Mouse (Mus musculus): ENCODE measurements around the gene Ccdc77. TPM values are rescaled to one million over a fixed set of nuclear protein-coding genes. Genes with fewer than 3 reads are reported as not detected.
"Not testable (repeated sequence)": the region's sequence is repeated elsewhere in the genome, so short reads cannot be mapped to it uniquely, and the experiment has no call there.

Ccdc77 gene
- polyA plus RNA-seq, 1 experiment from 2014 or later = 20.8 TPM

DNA sequence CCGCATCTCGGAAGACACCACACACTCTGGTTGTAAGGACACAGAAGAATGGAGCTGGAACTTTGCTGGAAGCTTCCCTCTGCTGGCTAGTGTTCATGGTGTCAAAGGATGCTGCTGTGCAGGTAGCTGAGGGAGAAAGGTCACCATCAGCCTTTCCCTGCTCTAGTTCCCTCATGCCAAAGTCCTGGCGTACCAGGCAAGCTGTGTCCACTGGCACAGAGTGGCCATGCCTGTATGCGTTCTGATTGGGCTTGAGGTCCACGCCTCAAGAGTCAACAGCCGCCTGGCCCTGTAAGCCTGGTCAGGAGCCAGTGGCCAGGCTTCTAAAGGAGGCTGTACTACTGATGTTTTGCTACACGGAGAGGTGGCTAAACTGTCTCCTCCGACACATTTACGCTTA, 54.8 kb downstream of the Ccdc77 start:
- peaks cover 23% of the 10 kb centered on the region for H3K4me1 ChIP-seq (replicated peaks)
- H3K27me3 ChIP-seq (replicated peaks) = 0 out of 2 replicates have a peak, but pooled peaks cover 3% of the 10 kb centered on the region
- no peaks in the 10 kb centered on the region for H3K9me3 ChIP-seq (replicated peaks)
- H3K27ac ChIP-seq (ENCODE audit: poor library complexity, severe bottlenecking) = 0 out of 2 replicates have a peak overlapping the region, but pooled peaks have one; percentile 14
- H3K9ac ChIP-seq = no peak overlapping the region
- 50% methylated on average over 9 of the region's 9 CpGs for WGBS
- H3K36me3 ChIP-seq = no peaks in the 10 kb centered on the region
- peak overlapping the region; percentile 23 for H3K4me2 ChIP-seq
- no peak for ATAC-seq (ENCODE audit: insufficient number of reproducible peaks, low FRiP score)
- no peak overlapping the region for H3K4me3 ChIP-seq

DNA sequence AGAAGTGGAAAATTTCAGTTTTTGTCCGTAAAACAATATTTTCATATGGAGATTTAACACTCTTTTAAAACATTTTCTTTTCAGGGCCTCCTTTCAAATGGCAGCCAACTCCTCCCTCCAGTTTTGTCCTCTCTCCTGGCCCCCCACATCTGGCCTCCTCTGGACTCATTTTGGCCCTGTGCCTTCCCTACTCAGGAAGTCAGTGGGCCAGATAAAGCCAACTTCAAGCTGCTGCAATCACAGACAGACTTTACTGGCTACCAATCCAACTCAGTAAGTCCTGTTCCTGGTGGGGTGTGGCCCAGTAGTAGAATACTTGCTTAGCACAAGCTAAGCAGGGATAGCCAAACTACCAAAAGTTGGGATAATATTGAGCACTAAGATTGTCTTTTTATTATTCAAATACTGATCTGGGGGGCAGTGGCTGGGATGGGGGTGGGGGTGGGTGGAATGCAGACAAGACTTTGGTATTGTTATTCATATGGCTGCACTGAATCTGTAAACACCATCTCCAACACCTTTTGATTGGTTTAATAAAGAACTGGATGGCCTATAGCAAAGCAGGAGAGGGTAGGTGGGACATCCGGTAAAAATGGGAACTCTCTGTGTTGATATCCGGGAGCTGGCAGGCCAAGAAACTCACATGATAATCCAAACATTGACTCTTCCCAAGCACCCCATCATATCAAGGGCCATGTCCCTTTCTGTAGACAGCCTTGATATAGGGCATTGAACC, 57.1 kb downstream of the Ccdc77 start:
- Histone ChIP-seq H3K27me3 (replicated peaks) (peaks cover 7% of the 10 kb centered on the region; the same call in 1 of the 2 replicates), H3K4me3 (no peak overlapping the region), H3K4me1 (replicated peaks) (peaks cover 32% of the 10 kb centered on the region), H3K9me3 (replicated peaks) (no peaks in the 10 kb centered on the region), H3K9ac (no peak overlapping the region), H3K27ac (ENCODE audit: poor library complexity, severe bottlenecking) (no peak overlapping the region), H3K36me3 (no peaks in the 10 kb centered on the region), H3K4me2 (no peak overlapping the region)
- 79% methylated on average over 3 of the region's 3 CpGs for WGBS
- no peak for ATAC-seq (ENCODE audit: insufficient number of reproducible peaks, low FRiP score)

DNA sequence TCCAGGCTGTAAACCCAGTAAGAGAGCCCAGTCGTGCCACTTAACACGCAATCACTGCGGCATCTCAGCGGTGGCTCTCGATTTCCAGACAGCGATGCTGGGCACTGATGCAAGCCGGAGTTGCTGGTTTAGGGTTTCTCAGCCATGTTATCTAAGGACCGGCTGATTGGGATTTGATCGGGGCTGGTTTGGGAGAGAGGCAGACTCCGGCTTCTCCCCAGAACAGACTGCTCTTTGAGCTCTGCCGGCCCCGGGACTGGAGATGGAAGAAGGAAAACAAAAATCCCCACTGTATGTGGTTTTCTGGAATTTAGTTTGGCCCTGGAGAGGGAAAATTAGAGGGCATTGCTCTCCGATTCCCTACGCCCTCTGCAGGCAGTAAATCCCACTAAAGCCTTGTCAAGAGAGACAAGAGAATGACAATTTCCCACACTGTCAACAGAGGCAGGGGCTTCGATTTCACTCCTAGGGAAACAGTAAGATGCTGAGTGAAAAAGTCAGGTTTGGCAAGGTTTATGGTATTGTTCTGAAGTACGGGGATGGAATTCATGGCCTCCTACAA, 61.3 kb downstream of the Ccdc77 start:
- ATAC-seq (ENCODE audit: insufficient number of reproducible peaks, low FRiP score) = no peak
- Histone ChIP-seq H3K27me3 (replicated peaks) (peaks cover 10% of the 10 kb centered on the region; the same call in 1 of the 2 replicates), H3K36me3 (no peaks in the 10 kb centered on the region), H3K9me3 (replicated peaks) (no peaks in the 10 kb centered on the region), H3K4me1 (replicated peaks) (peaks cover 19% of the 10 kb centered on the region), H3K4me3 (peak overlapping the region; percentile 29), H3K4me2 (peak overlapping the region; percentile 57), H3K9ac (peak overlapping the region; percentile 40), H3K27ac (ENCODE audit: poor library complexity, severe bottlenecking) (no peak overlapping the region)
- 14% methylated on average over 16 of the region's 16 CpGs for WGBS

DNA sequence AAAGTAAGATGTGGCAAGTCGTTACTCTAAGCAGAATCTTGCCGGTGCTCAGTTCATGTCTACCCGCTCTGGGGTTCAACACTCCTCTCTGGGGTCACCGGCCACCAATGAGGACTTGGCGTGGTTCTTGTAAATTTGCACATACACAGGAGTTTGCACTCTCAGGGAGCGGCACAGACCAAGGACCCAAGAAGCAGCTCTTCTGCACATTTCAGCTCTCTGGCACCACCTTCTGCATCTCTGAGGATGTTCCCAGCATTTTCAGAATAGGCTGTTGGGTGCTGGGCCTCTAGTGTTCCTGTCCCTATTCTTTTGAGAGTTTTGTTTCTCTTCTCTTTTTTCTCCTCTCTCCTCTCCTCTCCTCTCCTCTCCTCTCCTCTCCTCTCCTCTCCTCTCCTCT, 63.0 kb downstream of the Ccdc77 start:
- no peaks in the 10 kb centered on the region for H3K9me3 ChIP-seq (replicated peaks)
- no peak overlapping the region for H3K4me3 ChIP-seq
- H3K36me3 ChIP-seq = no peaks in the 10 kb centered on the region
- WGBS = 32% methylated on average over 6 of the region's 6 CpGs
- 0 out of 2 replicates have a peak, but pooled peaks cover 11% of the 10 kb centered on the region for H3K4me1 ChIP-seq (replicated peaks)
- no peak overlapping the region for H3K27ac ChIP-seq (ENCODE audit: poor library complexity, severe bottlenecking)
- H3K27me3 ChIP-seq (replicated peaks) = peaks cover 12% of the 10 kb centered on the region; the same call in 1 of the 2 replicates
- ATAC-seq (ENCODE audit: insufficient number of reproducible peaks, low FRiP score) = no peak
- no peak overlapping the region for H3K9ac ChIP-seq
- no peak overlapping the region for H3K4me2 ChIP-seq

DNA sequence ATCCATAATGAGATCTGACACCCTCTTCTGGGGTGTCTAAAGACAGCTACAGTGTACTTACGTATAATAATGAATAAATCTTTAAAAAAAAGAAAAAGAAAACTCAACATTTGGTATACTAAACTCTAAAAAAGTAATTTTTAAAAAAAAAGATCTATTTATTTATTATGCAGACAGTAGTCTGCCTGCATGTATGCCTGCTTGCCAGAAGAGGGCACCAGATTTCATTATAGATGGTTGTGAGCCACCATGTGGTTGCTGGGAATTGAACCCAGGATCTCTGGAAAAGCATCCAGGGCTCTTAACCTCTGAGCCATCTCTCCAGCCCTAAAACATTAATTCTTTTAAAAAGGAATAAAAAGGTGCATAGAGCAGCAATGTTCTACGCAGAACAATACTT, 67.6 kb downstream of the Ccdc77 start:
- 92% methylated on average over 2 of the region's 2 CpGs for WGBS
- peaks cover 36% of the 10 kb centered on the region for H3K27me3 ChIP-seq (replicated peaks)
- not testable (repeated sequence) for H3K36me3 ChIP-seq; H3K4me2 ChIP-seq; ATAC-seq (ENCODE audit: insufficient number of reproducible peaks, low FRiP score); H3K27ac ChIP-seq (ENCODE audit: poor library complexity, severe bottlenecking); H3K4me3 ChIP-seq; H3K9me3 ChIP-seq (replicated peaks); H3K9ac ChIP-seq; H3K4me1 ChIP-seq (replicated peaks)

DNA sequence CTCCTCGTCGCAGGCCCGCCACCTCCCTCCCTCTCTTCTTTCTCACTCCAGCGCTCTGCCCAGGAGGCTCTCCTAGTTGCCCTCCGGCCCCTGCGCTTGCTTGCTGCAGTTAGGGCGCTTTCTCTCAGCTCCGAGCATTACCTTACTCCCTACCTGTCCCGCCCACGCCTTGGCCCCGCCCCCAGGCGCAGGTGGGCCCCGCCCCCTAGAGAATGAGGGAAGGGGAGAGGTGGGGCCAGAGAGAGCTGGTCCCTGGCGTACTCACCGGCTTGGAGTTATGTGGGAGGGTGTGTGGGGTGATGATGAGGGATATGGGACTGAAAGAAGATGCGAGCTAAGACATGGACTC, 69.4 kb downstream of the Ccdc77 start:
- Histone ChIP-seq H3K9me3 (replicated peaks) (no peaks in the 10 kb centered on the region), H3K36me3 (no peaks in the 10 kb centered on the region), H3K27ac (ENCODE audit: poor library complexity, severe bottlenecking) (no peak overlapping the region), H3K4me2 (peak overlapping the region; percentile 98), H3K4me3 (peak overlapping the region; percentile 63), H3K27me3 (replicated peaks) (peaks cover 40% of the 10 kb centered on the region), H3K9ac (peak overlapping the region; percentile 67), H3K4me1 (replicated peaks) (peaks cover 4% of the 10 kb centered on the region)
- peak; percentile 57; the same call in 1 of the 2 replicates for ATAC-seq (ENCODE audit: insufficient number of reproducible peaks, low FRiP score)
- WGBS = under 1% methylated on average over 16 of the region's 16 CpGs

DNA sequence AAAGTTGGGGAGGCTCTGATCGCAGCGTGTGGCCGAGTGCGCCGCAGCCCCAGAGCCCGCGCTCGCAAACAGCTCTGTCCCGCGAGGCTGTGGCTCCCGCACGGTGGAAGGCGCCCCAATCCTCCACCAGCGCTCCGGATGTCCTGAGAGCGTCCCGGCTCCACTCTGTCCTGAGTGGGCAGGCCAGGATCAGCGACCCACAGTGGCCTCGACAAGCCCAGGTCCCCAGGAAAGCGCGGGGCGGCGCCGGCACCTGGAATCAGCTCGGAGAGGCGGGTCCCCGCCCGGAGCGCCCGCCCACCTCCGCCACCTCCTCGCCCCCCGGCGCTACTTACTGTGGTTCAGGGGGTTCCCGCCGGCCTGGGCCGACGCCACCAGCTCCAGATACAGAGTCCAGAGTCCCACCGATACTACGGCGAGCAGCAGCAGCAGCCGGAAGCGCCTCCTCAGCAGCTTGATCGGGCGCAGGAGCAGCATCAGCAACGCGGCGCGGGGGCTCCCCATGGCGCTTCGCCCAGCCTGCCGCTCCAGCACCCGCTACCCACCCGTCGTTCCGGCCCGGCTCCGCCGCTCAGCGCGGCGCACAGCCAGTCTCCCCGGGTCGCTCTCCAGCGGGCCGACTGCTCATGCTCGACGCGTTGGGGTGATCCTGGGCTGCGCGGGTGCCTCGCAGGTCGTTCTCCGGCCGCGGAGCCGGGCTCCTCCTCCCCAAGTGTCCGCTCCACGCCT, 70.0 kb downstream of the Ccdc77 start, which contains the start of the genes D330020A13Rik and B4galnt3:
D330020A13Rik (plus strand) TSS at position 309 of the 729 bp plus-strand sequence.
B4galnt3 (minus strand) TSS at position 504 of the 729 bp plus-strand sequence.
- H3K9ac ChIP-seq = peak within 1 kb of the TSS; percentile 67

DNA sequence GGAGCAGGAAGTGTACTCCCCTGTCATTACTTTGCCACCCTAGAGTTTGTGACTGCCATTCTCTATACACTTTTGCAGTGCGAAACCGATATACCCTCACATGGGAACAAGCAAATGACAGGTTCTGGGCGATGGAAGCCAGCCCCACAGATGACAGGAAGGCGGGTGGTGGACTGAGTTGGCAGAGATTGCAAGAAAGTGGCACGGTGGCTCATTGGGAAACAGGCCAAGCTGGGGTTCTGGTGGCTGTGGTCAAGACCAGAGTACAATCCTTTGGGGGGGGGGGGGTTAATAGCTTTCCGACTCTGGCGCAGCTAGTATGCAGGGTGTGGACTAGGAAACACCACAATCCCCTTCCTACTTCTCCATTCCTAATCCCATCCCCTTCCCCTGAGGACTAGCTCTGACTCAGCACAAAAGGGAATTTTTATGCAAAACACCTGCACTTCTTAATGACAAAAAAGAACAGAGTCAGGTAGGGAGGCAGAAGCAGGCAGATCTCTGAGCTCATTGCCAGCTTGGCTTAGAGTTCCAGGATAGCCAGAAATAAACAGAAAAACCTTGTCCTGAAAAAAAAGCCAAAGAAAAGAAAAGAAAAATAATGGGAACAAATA, 72.7 kb downstream of the Ccdc77 start:
- Histone ChIP-seq H3K4me3 (no peak overlapping the region), H3K4me2 (no peak overlapping the region), H3K9me3 (replicated peaks) (no peaks in the 10 kb centered on the region), H3K9ac (no peak overlapping the region), H3K36me3 (no peaks in the 10 kb centered on the region), H3K4me1 (replicated peaks) (peaks cover 4% of the 10 kb centered on the region), H3K27me3 (replicated peaks) (peaks cover 40% of the 10 kb centered on the region), H3K27ac (ENCODE audit: poor library complexity, severe bottlenecking) (no peak overlapping the region)
- WGBS = 69% methylated on average over 7 of the region's 7 CpGs
- ATAC-seq (ENCODE audit: insufficient number of reproducible peaks, low FRiP score) = no peak

More for the DNA sequence above, 70.0 kb downstream of the Ccdc77 start, which contains the start of the genes D330020A13Rik and B4galnt3:
- peaks cover 4% of the 10 kb centered on the region for H3K4me1 ChIP-seq (replicated peaks)
- H3K27ac ChIP-seq (ENCODE audit: poor library complexity, severe bottlenecking) = no peak within 1 kb of the TSS
- whole genome bisulfite sequencing = under 1% methylated on average over 72 of the region's 79 CpGs
- H3K4me3 ChIP-seq = peak within 1 kb of the TSS; percentile 63
- ATAC-seq (ENCODE audit: insufficient number of reproducible peaks, low FRiP score) = peak; percentile 64
- H3K4me2 ChIP-seq = peak within 1 kb of the TSS; percentile 98
- H3K27me3 ChIP-seq (replicated peaks) = peaks cover 40% of the 10 kb centered on the region
- no peaks in the 10 kb centered on the region for H3K9me3 ChIP-seq (replicated peaks)
- no peaks in the 10 kb centered on the region for H3K36me3 ChIP-seq

DNA sequence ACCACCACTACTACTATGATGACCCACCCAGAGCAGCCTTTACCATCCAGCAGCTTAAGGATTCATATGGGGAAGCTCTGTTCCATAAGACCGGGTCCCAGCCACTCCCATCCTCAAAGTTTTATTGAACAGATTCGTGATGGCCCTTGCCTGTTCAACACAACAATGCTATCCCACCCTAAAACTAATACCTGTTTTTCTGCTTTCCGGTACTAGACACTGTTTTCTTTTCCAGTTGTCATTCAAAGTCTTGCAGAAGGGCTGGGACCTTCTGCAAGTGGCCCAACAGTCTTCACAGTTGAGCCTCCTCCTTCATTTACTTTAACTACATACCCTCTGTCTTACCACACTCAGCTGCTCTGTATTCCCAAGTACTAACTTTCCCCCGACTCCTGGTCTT, 74.7 kb downstream of the Ccdc77 start:
- H3K27me3 ChIP-seq (replicated peaks) = peaks cover 25% of the 10 kb centered on the region
- H3K4me2 ChIP-seq = no peak overlapping the region
- no peak overlapping the region for H3K27ac ChIP-seq (ENCODE audit: poor library complexity, severe bottlenecking)
- H3K36me3 ChIP-seq = no peaks in the 10 kb centered on the region
- no peak overlapping the region for H3K9ac ChIP-seq
- H3K4me1 ChIP-seq (replicated peaks) = no peaks in the 10 kb centered on the region
- H3K4me3 ChIP-seq = no peak overlapping the region
- 82% methylated on average over 4 of the region's 4 CpGs for WGBS
- H3K9me3 ChIP-seq (replicated peaks) = no peaks in the 10 kb centered on the region
- no peak for ATAC-seq (ENCODE audit: insufficient number of reproducible peaks, low FRiP score)

DNA sequence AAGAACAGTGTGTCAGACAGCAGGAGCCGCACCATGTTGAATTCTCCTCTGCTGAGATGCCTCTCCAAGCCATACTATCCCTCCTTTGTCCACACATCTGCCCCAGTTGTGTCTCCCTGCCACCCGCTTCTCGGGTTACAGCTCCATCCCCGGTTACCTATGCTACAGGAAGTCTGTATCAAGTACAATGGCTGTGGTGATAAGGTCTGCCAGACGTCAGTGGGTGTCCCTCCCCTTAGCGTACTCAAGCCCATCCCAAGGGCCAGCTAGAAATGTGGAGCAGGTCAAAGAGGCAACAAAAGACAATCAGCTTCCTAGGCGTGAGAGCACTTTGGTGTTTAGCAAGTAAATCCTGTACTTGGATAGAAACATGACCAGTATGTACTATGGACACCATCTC, 75.6 kb downstream of the Ccdc77 start:
- Histone ChIP-seq H3K4me2 (no peak overlapping the region), H3K27me3 (replicated peaks) (peaks cover 17% of the 10 kb centered on the region), H3K4me1 (replicated peaks) (no peaks in the 10 kb centered on the region), H3K9me3 (replicated peaks) (no peaks in the 10 kb centered on the region), H3K27ac (ENCODE audit: poor library complexity, severe bottlenecking) (no peak overlapping the region), H3K36me3 (no peaks in the 10 kb centered on the region), H3K9ac (no peak overlapping the region), H3K4me3 (no peak overlapping the region)
- no peak for ATAC-seq (ENCODE audit: insufficient number of reproducible peaks, low FRiP score)
- WGBS = 27% methylated on average over 7 of the region's 7 CpGs

DNA sequence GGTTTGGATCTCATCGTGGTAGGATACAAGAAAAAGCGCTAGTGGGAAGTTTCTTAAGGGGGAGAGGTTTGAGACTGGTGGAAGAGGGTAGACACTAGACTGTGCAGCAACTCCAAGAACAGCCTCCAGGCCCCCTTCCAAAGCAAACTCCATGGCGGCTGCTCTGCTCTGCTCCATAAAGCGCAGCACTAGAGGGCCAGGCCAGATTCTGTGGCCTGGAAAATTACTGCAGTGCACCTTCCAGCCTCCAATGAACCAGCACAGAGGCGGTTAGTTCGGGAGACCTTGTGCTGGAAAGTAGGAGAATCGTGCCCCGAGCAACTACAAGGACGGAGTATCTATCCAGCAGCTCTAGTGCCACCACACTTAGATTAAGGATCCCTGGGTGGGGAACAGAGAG, 76.9 kb downstream of the Ccdc77 start:
- Histone ChIP-seq H3K36me3 (no peaks in the 10 kb centered on the region), H3K4me1 (replicated peaks) (no peaks in the 10 kb centered on the region), H3K4me3 (no peak overlapping the region), H3K9me3 (replicated peaks) (no peaks in the 10 kb centered on the region), H3K27me3 (replicated peaks) (peaks cover 8% of the 10 kb centered on the region; the same call in 1 of the 2 replicates), H3K9ac (no peak overlapping the region), H3K4me2 (no peak overlapping the region), H3K27ac (ENCODE audit: poor library complexity, severe bottlenecking) (no peak overlapping the region)
- WGBS = 81% methylated on average over 9 of the region's 9 CpGs
- no peak for ATAC-seq (ENCODE audit: insufficient number of reproducible peaks, low FRiP score)

Data from heart, embryonic 12.5 days (tissue).